Mouse (Mus musculus): ENCODE data around the gene Mad2l1.

DNA sequence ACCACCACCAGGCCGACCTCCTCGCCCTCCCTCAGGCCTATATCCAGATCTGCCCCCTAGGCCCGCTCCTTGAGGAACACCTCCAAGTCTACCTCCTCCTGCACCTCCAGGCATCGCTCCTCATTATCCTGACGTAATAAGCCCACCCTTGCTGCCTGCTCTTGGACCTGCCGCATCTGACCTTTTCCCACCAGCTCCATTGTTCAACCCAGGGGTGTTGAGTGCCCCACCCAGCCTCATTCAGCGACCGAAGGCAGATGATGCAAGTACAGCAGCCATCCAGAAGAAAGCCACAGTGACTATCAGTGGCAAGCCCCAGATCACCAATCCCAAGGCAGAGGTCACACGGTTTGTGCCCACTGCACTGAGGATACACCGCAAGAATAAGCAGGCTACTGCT lies 6.8 kb upstream of the Mad2l1 start:
- TF ChIP-seq POLR2A (IDR thresholded peaks at IDR 0.05; ENCODE audit: low read depth, low read length) (no peak), CTCF (IDR thresholded peaks at IDR 0.05; ENCODE audit: extremely low read depth, insufficient read depth, insufficient read length, insufficient replicate concordance) (no peak)

All from spleen, adult 2 months (tissue).